Mouse (Mus musculus) limb, embryonic 14.5 days (tissue): ENCODE data around the gene Ovca2. TPM values are rescaled to one million over a fixed set of nuclear protein-coding genes. Genes with fewer than 3 reads are reported as not detected.

Source experiments
- ATAC-seq: fragments of 200-750 bp; cut with Nextera tagmentation; 2 replicates; pipeline ENCODE4 v1.8.0; 2017; ENCODE audit warnings: low read depth, moderate number of reproducible peaks, moderate TSS enrichment; ENCODE audit not compliant: low FRiP score
- DNase-seq: peaks from one replicate; pipeline ENCODE4 v3.0.0-alpha.2; 2015; ENCODE audit warnings: low spot score
- H3K27ac ChIP-seq: fragments of 300-500 bp; sonication (generic); replicated peaks from 2 replicates; pipeline ENCODE4 v1.5.1; 2014; ENCODE audit warnings: low read depth, mild to moderate bottlenecking, low read length, moderate library complexity, mixed read lengths
- H3K27me3 ChIP-seq: fragments of 300-500 bp; sonication (generic); 2 replicates; pipeline ENCODE4 v1.6.1; 2014; ENCODE audit warnings: low read length, mixed read lengths; ENCODE audit not compliant: control insufficient read depth, insufficient read depth
- H3K36me3 ChIP-seq: fragments of 300-500 bp; sonication (generic); 2 replicates; pipeline ENCODE4 v1.6.1; 2014; ENCODE audit warnings: mild to moderate bottlenecking, low read length, moderate library complexity, mixed read lengths; ENCODE audit not compliant: control insufficient read depth, insufficient read depth
- H3K4me1 ChIP-seq: fragments of 300-500 bp; sonication (generic); 2 replicates; pipeline ENCODE4 v1.6.1; 2014; ENCODE audit warnings: antibody characterized with exemption, low read length, mixed read lengths; ENCODE audit not compliant: control insufficient read depth, insufficient read depth
- H3K4me2 ChIP-seq: fragments of 300-500 bp; sonication (generic); replicated peaks from 2 replicates; pipeline ENCODE4 v1.6.1; 2014; ENCODE audit warnings: low read depth, mild to moderate bottlenecking, low read length, moderate library complexity; ENCODE audit not compliant: severe bottlenecking
- H3K4me3 ChIP-seq: fragments of 300-500 bp; sonication (generic); replicated peaks from 2 replicates; pipeline ENCODE4 v1.5.1; 2014; ENCODE audit warnings: low read length
- H3K9ac ChIP-seq: fragments of 300-500 bp; sonication (generic); 2 replicates; pipeline ENCODE4 v1.6.1; 2014; ENCODE audit warnings: mild to moderate bottlenecking, low read depth, low read length, moderate library complexity; ENCODE audit not compliant: severe bottlenecking
- H3K9me3 ChIP-seq: fragments of 300-500 bp; sonication (generic); 2 replicates; pipeline ENCODE4 v1.6.1; 2016; ENCODE audit warnings: low read length; ENCODE audit not compliant: control insufficient read depth
- POLR2A ChIP-seq: fragments of 200-500 bp; IDR thresholded peaks from 2 replicates; pipeline ENCODE4 v1.8.0; 2012; ENCODE audit warnings: inconsistent platforms, mild to moderate bottlenecking, moderate library complexity, borderline replicate concordance; ENCODE audit not compliant: insufficient read depth, insufficient read length; ENCODE audit errors: extremely low read depth
- WGBS: fragments of 180-500 bp; shearing (Covaris S2); extraction: QIAGEN DNeasy Blood & Tissue Kit; methylation state at CpG from one replicate; pipeline ENCODE4 v1.1.7; 2014; 5-methylcytosine and 5-hydroxymethylcytosine counted together
- polyA plus RNA-seq, 2 experiments: library from polyadenylated mRNA; depleted of rRNA in 1 of 2; stranded (reverse) in 1 of 2; unstranded in 1 of 2; fragments of >200 nt; fragmentation: Nextera tagmentation in 1 of 2; extraction: Ambion mirVana in 1 of 2; gene quantifications; 2 replicates each; pipeline versions ENCODE4 v1.2.1 to v1.2.3; 2012 to 2014

Gene Ovca2
- polyA plus RNA-seq, 2 experiments = 22.5 to 30.3 TPM

- Histone ChIP-seq H3K36me3 (peaks cover 2% of the 10 kb centered on the region; the same call in 1 of the 2 replicates), H3K4me1 (peaks cover 76% of the 10 kb centered on the region), H3K4me2 (no peak overlapping the region), H3K4me3 (no peak overlapping the region), H3K27ac (no peak overlapping the region), H3K27me3 (no peaks in the 10 kb centered on the region), H3K9ac (no peak overlapping the region), H3K9me3 (no peaks in the 10 kb centered on the region)
- WGBS = 48% methylated on average over 5 of the region's 5 CpGs
- DNase-seq (peak; percentile 57), ATAC-seq (no peak)
- TF ChIP-seq POLR2A = no peak
These were observed 41.8 kb downstream of the Ovca2 start for GRCm38 (mm10) chr11:75136666-75137398.

- no peak for DNase-seq
- no peak for ATAC-seq
- H3K9me3 ChIP-seq = no peaks in the 10 kb centered on the region
- 0 out of 2 replicates have a peak overlapping the region, but pooled peaks have one; percentile 27 for H3K27ac ChIP-seq
- peaks cover 2% of the 10 kb centered on the region; the same call in 1 of the 2 replicates for H3K36me3 ChIP-seq
- TF ChIP-seq POLR2A = no peak
- no peaks in the 10 kb centered on the region for H3K27me3 ChIP-seq
- H3K4me2 ChIP-seq = no peak overlapping the region
- no peak overlapping the region for H3K4me3 ChIP-seq
- H3K9ac ChIP-seq = no peak overlapping the region
- H3K4me1 ChIP-seq = peaks cover 61% of the 10 kb centered on the region
- WGBS = 81% methylated on average over 4 of the region's 4 CpGs
These were observed 43.3 kb downstream of the Ovca2 start for GRCm38 (mm10) chr11:75135358-75135757.

- Histone ChIP-seq H3K27me3 (no peaks in the 10 kb centered on the region), H3K4me1 (peaks cover 53% of the 10 kb centered on the region), H3K4me2 (no peak overlapping the region), H3K9me3 (no peaks in the 10 kb centered on the region), H3K27ac (0 out of 2 replicates have a peak overlapping the region, but pooled peaks have one; percentile 27), H3K9ac (no peak overlapping the region), H3K36me3 (peaks cover 2% of the 10 kb centered on the region; the same call in 1 of the 2 replicates), H3K4me3 (no peak overlapping the region)
- DNase-seq (peak; percentile 18), ATAC-seq (no peak)
- TF ChIP-seq POLR2A = no peak
- 38% methylated on average over 5 of the region's 5 CpGs for WGBS
These were observed 44.1 kb downstream of the Ovca2 start for GRCm38 (mm10) chr11:75134485-75135068.

- Histone ChIP-seq H3K4me1 (peaks cover 47% of the 10 kb centered on the region), H3K27me3 (no peaks in the 10 kb centered on the region), H3K27ac (no peak overlapping the region; the same call in 1 of the 2 replicates), H3K9me3 (no peaks in the 10 kb centered on the region), H3K4me2 (no peak overlapping the region), H3K9ac (no peak overlapping the region), H3K4me3 (no peak overlapping the region), H3K36me3 (peaks cover 2% of the 10 kb centered on the region; the same call in 1 of the 2 replicates)
- peak; percentile 49 for DNase-seq
- no peak for TF ChIP-seq POLR2A
- WGBS = 9% methylated on average over 2 of the region's 2 CpGs
- ATAC-seq = peak; percentile 58; the same call in 1 of the 2 replicates
These were observed 44.7 kb downstream of the Ovca2 start for GRCm38 (mm10) chr11:75133951-75134350.

GRCm38 (mm10) chr11:75133391-75133790 is 45.2 kb downstream of the Ovca2 start:
- no peak for TF ChIP-seq POLR2A
- H3K4me1 ChIP-seq = peaks cover 41% of the 10 kb centered on the region
- no peak overlapping the region for H3K9ac ChIP-seq
- DNase-seq (no peak), ATAC-seq (no peak)
- no peaks in the 10 kb centered on the region for H3K9me3 ChIP-seq
- peak overlapping the region; percentile 1; the same call in 1 of the 2 replicates for H3K27ac ChIP-seq
- no peaks in the 10 kb centered on the region for H3K27me3 ChIP-seq
- peaks cover 2% of the 10 kb centered on the region; the same call in 1 of the 2 replicates for H3K36me3 ChIP-seq
- H3K4me2 ChIP-seq = no peak overlapping the region
- H3K4me3 ChIP-seq = no peak overlapping the region
- WGBS = 82% methylated on average over 5 of the region's 5 CpGs
